Mouse (Mus musculus): Measurements from ENCODE around the gene Lrrc2.
A peak's percentile ranks its signal among the peaks of the same experiment; 100 is the strongest.

The Lrrc2 gene

GRCm38 (mm10) chr9:110989141-110989540 is 37.8 kb downstream of the Lrrc2 start:
- no peak for DNase-seq

- DNase-seq = no peak
Measured at GRCm38 (mm10) chr9:110989543-110989942, 38.2 kb downstream of the Lrrc2 start.

- DNase-seq = no peak
Measured at GRCm38 (mm10) chr9:110990204-110990603, 38.9 kb downstream of the Lrrc2 start, which contains the start of gene Rtp3. TSS of gene Rtp3 (minus strand) at chr9:110990583.

- DNase-seq = no peak
Measured at GRCm38 (mm10) chr9:110993281-110993709, 42.0 kb downstream of the Lrrc2 start.

- DNase-seq = peak; percentile 71 to 74
Measured at GRCm38 (mm10) chr9:110994716-110995172, 43.4 kb downstream of the Lrrc2 start.

- peak; percentile 68 to 80 for DNase-seq
Measured at GRCm38 (mm10) chr9:110997245-110997644, 45.9 kb downstream of the Lrrc2 start.

- no peak for DNase-seq
Measured at GRCm38 (mm10) chr9:110999056-110999455, 47.7 kb downstream of the Lrrc2 start.

- DNase-seq = no peak
Measured at GRCm38 (mm10) chr9:110999856-111000255, 48.5 kb downstream of the Lrrc2 start.

- DNase-seq = no peak
Measured at GRCm38 (mm10) chr9:111001621-111002020, 50.3 kb downstream of the Lrrc2 start.

GRCm38 (mm10) chr9:111003279-111003678 is 51.9 kb downstream of the Lrrc2 start:
- DNase-seq = no peak

GRCm38 (mm10) chr9:111006544-111006943 is 55.2 kb downstream of the Lrrc2 start:
- no peak for DNase-seq

- DNase-seq = no peak
Measured at GRCm38 (mm10) chr9:111009763-111010162, 58.4 kb downstream of the Lrrc2 start.

- DNase-seq = no peak
Measured at GRCm38 (mm10) chr9:111011550-111011949, 60.2 kb downstream of the Lrrc2 start.

- no peak for DNase-seq
Measured at GRCm38 (mm10) chr9:111012041-111012440, 60.7 kb downstream of the Lrrc2 start.

GRCm38 (mm10) chr9:111015658-111016057 is 64.3 kb downstream of the Lrrc2 start:
- DNase-seq = no peak

- DNase-seq = no peak
Measured at GRCm38 (mm10) chr9:111019022-111019421, 67.7 kb downstream of the Lrrc2 start, which contains the start of gene Ltf. TSS of gene Ltf (plus strand) at chr9:111019271.

- DNase-seq = no peak
Measured at GRCm38 (mm10) chr9:111026791-111027190, 75.4 kb downstream of the Lrrc2 start.

Measured in cerebellum, postnatal 14 days (tissue).